Mouse (Mus musculus): ENCODE results near the gene Gm382. TPM values are rescaled to one million over a fixed set of nuclear protein-coding genes. Genes with fewer than 3 reads are reported as not detected.

Gene Gm382
- polyA plus RNA-seq (2012; rRNA removed) = not detected in 2 replicates

- TF ChIP-seq POLR2A (IDR thresholded peaks at IDR 0.05; ENCODE audit: low read depth, low read length) (no peak), CTCF (IDR thresholded peaks at IDR 0.05; ENCODE audit: extremely low read depth, insufficient read length, insufficient replicate concordance, low read depth, low read length) (no peak)
- WGBS = 90% methylated on average over 1 of the region's 1 CpGs
- H3K4me1 ChIP-seq (ENCODE audit: control insufficient read depth, insufficient read depth, insufficient read length, low read length) = no peaks in the 10 kb centered on the region
Observed at GRCm38 (mm10) chrX:127039672-127040071, at the start of gene Gm382. Gm382 (plus strand) TSS chrX:127039972.

GRCm38 (mm10) chrX:127070179-127070578 is 30.4 kb downstream of the Gm382 start:
- Histone ChIP-seq H3K4me3 (ENCODE audit: low read depth, low read length) (no peak overlapping the region), H3K27ac (ENCODE audit: insufficient read depth, low read depth, low read length) (no peak overlapping the region), H3K36me3 (ENCODE audit: control insufficient read depth, insufficient read depth, low read length) (no peaks in the 10 kb centered on the region), H3K27me3 (ENCODE audit: control insufficient read depth, insufficient read depth, low read length) (no peaks in the 10 kb centered on the region), H3K4me1 (ENCODE audit: control insufficient read depth, insufficient read depth, insufficient read length, low read length) (no peaks in the 10 kb centered on the region)
- 84% methylated on average over 2 of the region's 2 CpGs for WGBS
- TF ChIP-seq CTCF (IDR thresholded peaks at IDR 0.05; ENCODE audit: extremely low read depth, insufficient read length, insufficient replicate concordance, low read depth, low read length) (no peak), POLR2A (IDR thresholded peaks at IDR 0.05; ENCODE audit: low read depth, low read length) (no peak)

More at GRCm38 (mm10) chrX:127039672-127040071, at the start of gene Gm382:
- H3K27ac ChIP-seq (ENCODE audit: insufficient read depth, low read depth, low read length) = no peak within 1 kb of the TSS
- no peaks in the 10 kb centered on the region for H3K36me3 ChIP-seq (ENCODE audit: control insufficient read depth, insufficient read depth, low read length)
- H3K4me3 ChIP-seq (ENCODE audit: low read depth, low read length) = no peak within 1 kb of the TSS
- no peaks in the 10 kb centered on the region for H3K27me3 ChIP-seq (ENCODE audit: control insufficient read depth, insufficient read depth, low read length)

GRCm38 (mm10) chrX:127091282-127091681 is 51.5 kb downstream of the Gm382 start:
- no peak overlapping the region for H3K4me3 ChIP-seq (ENCODE audit: low read depth, low read length)
- H3K27me3 ChIP-seq (ENCODE audit: control insufficient read depth, insufficient read depth, low read length) = no peaks in the 10 kb centered on the region
- no peaks in the 10 kb centered on the region for H3K36me3 ChIP-seq (ENCODE audit: control insufficient read depth, insufficient read depth, low read length)
- 55% methylated on average over 2 of the region's 2 CpGs for WGBS
- TF ChIP-seq POLR2A (IDR thresholded peaks at IDR 0.05; ENCODE audit: low read depth, low read length) (no peak), CTCF (IDR thresholded peaks at IDR 0.05; ENCODE audit: extremely low read depth, insufficient read length, insufficient replicate concordance, low read depth, low read length) (no peak)
- H3K4me1 ChIP-seq (ENCODE audit: control insufficient read depth, insufficient read depth, insufficient read length, low read length) = no peaks in the 10 kb centered on the region
- no peak overlapping the region for H3K27ac ChIP-seq (ENCODE audit: insufficient read depth, low read depth, low read length)

GRCm38 (mm10) chrX:127093036-127093435 is 53.3 kb downstream of the Gm382 start:
- Histone ChIP-seq H3K27ac (ENCODE audit: insufficient read depth, low read depth, low read length) (no peak overlapping the region), H3K27me3 (ENCODE audit: control insufficient read depth, insufficient read depth, low read length) (no peaks in the 10 kb centered on the region), H3K4me1 (ENCODE audit: control insufficient read depth, insufficient read depth, insufficient read length, low read length) (no peaks in the 10 kb centered on the region), H3K36me3 (ENCODE audit: control insufficient read depth, insufficient read depth, low read length) (no peaks in the 10 kb centered on the region), H3K4me3 (ENCODE audit: low read depth, low read length) (no peak overlapping the region)
- no peak for TF ChIP-seq POLR2A (IDR thresholded peaks at IDR 0.05; ENCODE audit: low read depth, low read length)
- no peak for TF ChIP-seq CTCF (IDR thresholded peaks at IDR 0.05; ENCODE audit: extremely low read depth, insufficient read length, insufficient replicate concordance, low read depth, low read length)

DNA sequence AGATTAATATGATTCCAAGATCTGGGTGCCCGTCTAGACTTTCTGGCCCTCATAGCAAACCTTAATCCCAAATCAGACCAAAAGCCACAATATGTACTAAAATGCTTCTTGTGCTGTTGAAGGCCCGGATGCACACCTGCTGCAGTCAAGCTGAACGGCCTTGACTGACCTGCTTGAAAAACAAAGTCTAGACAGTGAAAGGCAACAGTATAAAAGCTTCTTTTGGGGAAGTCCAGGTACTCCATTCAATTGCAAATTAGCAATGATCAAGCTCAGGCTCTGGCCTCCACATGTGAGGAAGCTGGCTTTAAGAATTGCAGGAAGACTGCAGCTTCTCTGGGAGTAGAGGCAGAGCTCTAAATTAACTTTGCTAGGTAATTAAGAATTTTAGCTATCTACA is 54.2 kb downstream of the Gm382 start:
- Histone ChIP-seq H3K4me1 (ENCODE audit: control insufficient read depth, insufficient read depth, insufficient read length, low read length) (no peaks in the 10 kb centered on the region), H3K4me3 (ENCODE audit: low read depth, low read length) (no peak overlapping the region), H3K27ac (ENCODE audit: insufficient read depth, low read depth, low read length) (no peak overlapping the region), H3K27me3 (ENCODE audit: control insufficient read depth, insufficient read depth, low read length) (no peaks in the 10 kb centered on the region), H3K36me3 (ENCODE audit: control insufficient read depth, insufficient read depth, low read length) (no peaks in the 10 kb centered on the region)
- 85% methylated on average over 3 of the region's 3 CpGs for WGBS
- TF ChIP-seq POLR2A (IDR thresholded peaks at IDR 0.05; ENCODE audit: low read depth, low read length) (no peak), CTCF (IDR thresholded peaks at IDR 0.05; ENCODE audit: extremely low read depth, insufficient read length, insufficient replicate concordance, low read depth, low read length) (no peak)

DNA sequence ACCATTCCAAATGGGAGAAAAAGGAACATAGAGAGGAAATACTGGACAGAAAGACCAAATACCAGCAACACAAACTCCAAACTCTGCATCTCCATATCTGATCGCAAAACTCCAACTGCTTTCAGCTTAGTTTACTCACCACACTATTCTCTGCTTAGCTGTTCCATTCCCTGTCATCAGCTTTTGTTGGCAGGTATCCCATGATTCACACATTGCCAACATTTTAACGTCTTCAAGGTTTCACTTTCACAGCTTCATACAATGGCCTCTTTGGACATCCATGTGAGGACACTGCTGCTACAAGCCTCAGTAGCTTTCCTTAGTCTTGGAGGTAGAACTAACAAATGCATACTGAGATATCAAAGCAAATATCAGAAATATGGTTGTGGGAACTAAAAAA is 64.6 kb downstream of the Gm382 start:
- H3K36me3 ChIP-seq (ENCODE audit: control insufficient read depth, insufficient read depth, low read length) = no peaks in the 10 kb centered on the region
- H3K27me3 ChIP-seq (ENCODE audit: control insufficient read depth, insufficient read depth, low read length) = no peaks in the 10 kb centered on the region
- WGBS = 79% methylated on average over 2 of the region's 2 CpGs
- H3K27ac ChIP-seq (ENCODE audit: insufficient read depth, low read depth, low read length) = no peak overlapping the region
- no peak overlapping the region for H3K4me3 ChIP-seq (ENCODE audit: low read depth, low read length)
- TF ChIP-seq POLR2A (IDR thresholded peaks at IDR 0.05; ENCODE audit: low read depth, low read length) (no peak), CTCF (IDR thresholded peaks at IDR 0.05; ENCODE audit: extremely low read depth, insufficient read length, insufficient replicate concordance, low read depth, low read length) (no peak)
- H3K4me1 ChIP-seq (ENCODE audit: control insufficient read depth, insufficient read depth, insufficient read length, low read length) = no peaks in the 10 kb centered on the region

Other genes with a start within 250 kb of the Gm382 start
- gene 4932411N23Rik, start 224.1 kb upstream of the Gm382 start, polyA plus RNA-seq (2012; rRNA removed) = not detected in 2 replicates

Data from small intestine, adult 2 months (tissue).